Mouse (Mus musculus) bone marrow macrophage, adult 2 months (primary cell): Measurements from ENCODE around the gene Rsrc2. TPM values are rescaled to one million over a fixed set of nuclear protein-coding genes. Genes with fewer than 3 reads are reported as not detected.
"Not testable (repeated sequence)": the region's sequence is repeated elsewhere in the genome, so short reads cannot be mapped to it uniquely, and the experiment has no call there.

Source experiments
- H3K27ac ChIP-seq: 2 replicates; pipeline ENCODE4 v1.5.1; 2012; ENCODE audit warnings: low read depth, low read length; ENCODE audit not compliant: insufficient read depth
- H3K4me1 ChIP-seq: 2 replicates; pipeline ENCODE4 v1.6.1; 2012; ENCODE audit warnings: low read length; ENCODE audit not compliant: control insufficient read depth, insufficient read depth
- H3K4me3 ChIP-seq: 2 replicates; pipeline ENCODE4 v1.5.1; 2012; ENCODE audit warnings: mild to moderate bottlenecking, low read length, moderate library complexity; ENCODE audit not compliant: insufficient read depth
- CTCF ChIP-seq: IDR thresholded peaks from 2 replicates; pipeline ENCODE4 v1.5.1; 2012; ENCODE audit warnings: low read depth, mild to moderate bottlenecking, low read length, moderate library complexity
- POLR2A ChIP-seq: IDR thresholded peaks from 2 replicates; pipeline ENCODE4 v1.6.1; 2012; ENCODE audit warnings: mild to moderate bottlenecking, low read depth, low read length, borderline replicate concordance
- polyA plus RNA-seq: library from polyadenylated mRNA; stranded (reverse); fragments of >200 nt; gene quantifications from 2 replicates; pipeline ENCODE4 v1.2.4, GENCODE M21; 2012; ENCODE audit not compliant: missing spikeins, insufficient read depth, insufficient read length

The Rsrc2 gene
- polyA plus RNA-seq = 116 and 123 TPM in 2 replicates

GRCm38 (mm10) chr5:123749065-123750064, at the start of gene Rsrc2, which contains the start of gene Kntc1:
TSS of gene Rsrc2 (minus strand) at chr5:123749414.
TSS of gene Kntc1 (plus strand) at chr5:123749716.
- TF ChIP-seq CTCF (no peak), POLR2A (peak; percentile 97)
- peak within 1 kb of the TSS; percentile 92 for H3K4me3 ChIP-seq
- peaks cover 10% of the 10 kb centered on the region for H3K4me1 ChIP-seq

GRCm38 (mm10) chr5:123793081-123793480, 43.9 kb upstream of the Rsrc2 start:
- Histone ChIP-seq H3K27ac (no peak overlapping the region), H3K4me3 (no peak overlapping the region), H3K4me1 (no peaks in the 10 kb centered on the region)
- TF ChIP-seq POLR2A (no peak), CTCF (no peak)

More at GRCm38 (mm10) chr5:123749065-123750064, at the start of gene Rsrc2, which contains the start of gene Kntc1:
- peak within 1 kb of the TSS; percentile 99 for H3K27ac ChIP-seq

DNA sequence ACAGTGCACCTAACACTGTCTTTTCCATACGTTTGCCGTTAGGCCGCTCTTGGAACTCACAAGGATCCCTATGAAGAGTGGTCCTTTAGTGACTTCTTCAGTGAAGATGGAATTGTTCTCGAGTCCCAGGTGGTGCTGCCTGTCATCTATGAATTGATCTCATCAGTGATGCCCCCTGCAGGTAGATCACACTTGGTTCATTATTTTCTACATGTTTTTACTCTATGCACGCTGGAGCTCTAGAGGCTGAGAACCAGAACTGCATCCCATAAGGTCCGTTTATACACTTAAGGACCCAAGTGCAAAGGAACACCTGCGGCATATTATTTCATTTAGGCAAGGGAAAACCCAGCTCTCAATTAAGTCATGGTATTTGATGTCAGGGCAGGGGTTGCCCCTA, 39.8 kb upstream of the Rsrc2 start:
- Histone ChIP-seq H3K4me3 (no peak overlapping the region), H3K4me1 (no peaks in the 10 kb centered on the region), H3K27ac (no peak overlapping the region)
- TF ChIP-seq POLR2A (no peak), CTCF (no peak)

DNA sequence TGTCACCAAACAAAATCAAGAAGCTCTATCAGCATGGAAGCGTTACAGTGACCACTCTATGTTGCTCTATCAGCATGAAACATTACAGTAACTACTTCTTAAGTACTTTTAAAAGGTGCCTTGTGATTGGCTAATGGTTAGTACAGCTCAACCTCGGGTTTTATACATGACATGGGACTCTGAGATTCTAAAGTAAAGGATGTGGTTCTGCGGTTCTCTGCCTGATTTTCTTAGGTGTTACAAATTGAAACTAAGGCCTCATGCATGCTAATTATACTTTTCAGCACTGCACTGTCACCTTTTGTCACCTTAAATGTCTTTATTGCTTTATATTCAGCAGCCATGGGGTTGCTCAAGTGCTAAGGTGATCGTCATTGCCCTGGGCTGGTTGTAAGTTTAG, 32.6 kb upstream of the Rsrc2 start:
- no peak overlapping the region for H3K4me3 ChIP-seq
- H3K27ac ChIP-seq = no peak overlapping the region
- TF ChIP-seq CTCF (no peak), POLR2A (no peak)
- H3K4me1 ChIP-seq = no peaks in the 10 kb centered on the region

DNA sequence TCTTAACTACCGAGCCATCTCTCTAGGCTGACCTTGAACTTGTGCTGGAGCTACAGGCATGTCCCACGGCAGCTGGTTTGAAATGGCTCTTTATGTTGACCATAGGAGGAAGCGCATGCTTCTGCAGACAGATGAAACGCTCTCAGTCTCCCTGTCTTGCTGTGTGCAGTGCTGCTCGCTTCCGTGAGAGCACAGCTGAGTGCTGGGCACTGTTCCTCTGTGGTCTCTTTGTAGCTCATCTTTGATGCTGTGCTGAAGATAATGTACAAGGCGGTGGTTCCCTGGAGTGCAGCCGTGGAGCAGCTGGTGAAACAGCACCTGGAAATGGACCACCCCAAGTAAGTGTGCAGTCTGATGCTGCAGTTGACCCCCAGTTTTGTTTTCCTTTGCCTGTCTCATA, 31.5 kb upstream of the Rsrc2 start:
- Histone ChIP-seq H3K27ac (no peak overlapping the region), H3K4me3 (no peak overlapping the region), H3K4me1 (no peaks in the 10 kb centered on the region)
- no peak for TF ChIP-seq CTCF
- no peak for TF ChIP-seq POLR2A

DNA sequence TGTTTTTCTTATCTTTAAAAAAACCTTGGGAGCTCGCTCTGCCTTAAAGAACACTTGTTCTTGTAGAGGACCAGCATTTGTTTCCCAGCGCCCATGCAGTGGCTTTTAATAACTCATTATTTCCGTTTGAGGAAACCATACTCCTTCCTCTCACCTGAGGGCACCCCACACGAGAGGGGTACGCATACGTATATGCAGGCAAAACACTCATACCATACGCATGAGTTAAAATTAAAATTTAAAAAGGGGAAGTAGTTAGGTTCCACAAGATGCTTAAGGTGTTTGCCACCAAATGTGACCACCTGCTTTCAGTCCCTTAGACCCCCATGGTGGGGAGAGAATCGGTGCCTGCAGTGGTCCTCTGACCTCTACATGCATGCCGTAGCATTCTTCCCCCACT, 24.2 kb upstream of the Rsrc2 start:
- TF ChIP-seq POLR2A = no peak
- no peak for TF ChIP-seq CTCF
- Histone ChIP-seq H3K4me1 (no peaks in the 10 kb centered on the region), H3K4me3 (no peak overlapping the region), H3K27ac (no peak overlapping the region)

- H3K4me1 ChIP-seq, H3K27ac ChIP-seq, H3K4me3 ChIP-seq: not testable (repeated sequence)
Measured at GRCm38 (mm10) chr5:123766455-123766854, 17.2 kb upstream of the Rsrc2 start.

- no peaks in the 10 kb centered on the region for H3K4me1 ChIP-seq
- no peak overlapping the region for H3K27ac ChIP-seq
- no peak for TF ChIP-seq CTCF
- no peak for TF ChIP-seq POLR2A
- H3K4me3 ChIP-seq = no peak overlapping the region
Measured at GRCm38 (mm10) chr5:123765506-123765905, 16.3 kb upstream of the Rsrc2 start.

DNA sequence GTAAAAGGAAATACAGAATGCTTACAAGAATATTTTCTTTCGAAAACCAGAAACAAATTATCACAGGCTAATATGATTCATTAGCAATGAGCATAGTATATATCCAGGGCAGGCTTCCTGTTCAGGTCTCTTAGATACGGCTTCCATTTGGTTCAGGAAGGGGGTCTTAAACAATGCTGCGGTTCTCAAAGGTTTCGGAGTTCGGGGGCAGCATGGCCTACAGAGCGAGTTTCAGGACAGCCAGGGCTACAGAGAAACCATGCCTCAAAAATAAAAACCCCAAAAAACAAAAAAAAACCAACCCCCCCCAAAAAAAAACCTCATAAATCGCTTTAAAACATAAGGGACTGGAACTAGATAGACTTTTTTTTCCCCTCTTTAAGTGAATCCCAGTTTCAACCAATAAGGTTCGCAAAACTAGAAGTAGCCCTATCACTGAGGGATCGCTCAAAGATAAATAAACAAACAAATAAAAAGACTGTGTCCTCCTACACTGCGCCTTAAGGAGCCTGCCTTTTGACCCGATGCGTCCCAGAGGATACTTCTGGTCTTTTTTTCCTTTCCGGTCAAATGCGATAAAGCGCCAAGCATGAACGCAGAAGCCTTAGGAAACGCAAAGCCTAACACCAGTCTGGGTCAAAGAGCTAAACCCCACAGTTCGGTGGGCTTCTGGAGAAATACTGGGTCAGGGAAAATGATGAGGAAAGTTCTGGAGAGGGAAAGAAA, 712 bp downstream of the Rsrc2 start:
- H3K4me3 ChIP-seq = peak overlapping the region; percentile 92
- H3K27ac ChIP-seq = peak overlapping the region; percentile 99
- peaks cover 10% of the 10 kb centered on the region for H3K4me1 ChIP-seq
- TF ChIP-seq POLR2A = no peak
- no peak for TF ChIP-seq CTCF

DNA sequence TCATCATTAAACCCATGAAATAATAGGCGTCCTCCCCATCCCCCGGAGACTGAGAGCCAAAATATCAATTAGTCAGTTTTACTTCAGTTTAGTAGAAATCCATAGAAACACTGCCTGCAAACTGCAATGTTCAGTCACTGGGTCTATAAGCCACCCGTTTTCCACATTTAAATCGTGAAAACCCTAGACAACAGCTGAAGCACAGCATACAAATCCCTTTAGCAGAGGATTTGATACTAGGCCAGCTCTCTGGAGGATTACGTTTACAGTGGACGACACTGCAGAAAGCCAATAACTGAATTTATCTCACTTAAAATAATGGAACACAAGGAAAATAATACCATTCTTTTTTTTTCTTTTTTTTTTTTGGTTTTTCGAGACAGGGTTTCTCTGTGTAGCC, 1.6 kb downstream of the Rsrc2 start:
- TF ChIP-seq POLR2A (no peak), CTCF (no peak)
- peaks cover 10% of the 10 kb centered on the region for H3K4me1 ChIP-seq
- no peak overlapping the region for H3K27ac ChIP-seq
- H3K4me3 ChIP-seq = peak overlapping the region; percentile 52
